Mouse (Mus musculus) erythroblast, embryonic 14.5 days (primary cell): Measurements from ENCODE around the gene 1700001P01Rik.

Experiments used
- GATA1 ChIP-seq: IDR thresholded peaks from 2 replicates; pipeline ENCODE4 v1.6.1; 2012; ENCODE audit warnings: low read length, inconsistent platforms, mixed read lengths
- TAL1 ChIP-seq: IDR thresholded peaks from 3 replicates; pipeline ENCODE4 v1.6.1; 2012; ENCODE audit warnings: low read length, inconsistent platforms, mixed read lengths

GRCm38 (mm10) chr11:97782564-97782895 is 6.8 kb upstream of the 1700001P01Rik start:
- TF ChIP-seq TAL1 = no peak
- no peak for TF ChIP-seq GATA1
